Mouse (Mus musculus) gastrocnemius, postnatal 14 days (tissue): ENCODE measurements around the gene Mpdz. TPM values are rescaled to one million over a fixed set of nuclear protein-coding genes. Genes with fewer than 3 reads are reported as not detected.

Source experiments
- DNase-seq: peaks from one replicate; pipeline ENCODE4 v3.0.0; 2021; ENCODE audit warnings: mixed read lengths
- intact Hi-C: fragments of 180-260 bp; cut with DNase I; formaldehyde crosslinking; loops from one replicate; pipeline ENCODE4 v1.15.1; 2025; ENCODE audit warnings: low total_unique reads
- total RNA-seq, 2 experiments: library from RNA; stranded (reverse); gene quantifications; 2 replicates each; pipeline ENCODE4 v1.2.3; 2021

The Mpdz gene
- total RNA-seq, 2 experiments from 2014 or later, result 34.9 to 46.6 TPM

DNA sequence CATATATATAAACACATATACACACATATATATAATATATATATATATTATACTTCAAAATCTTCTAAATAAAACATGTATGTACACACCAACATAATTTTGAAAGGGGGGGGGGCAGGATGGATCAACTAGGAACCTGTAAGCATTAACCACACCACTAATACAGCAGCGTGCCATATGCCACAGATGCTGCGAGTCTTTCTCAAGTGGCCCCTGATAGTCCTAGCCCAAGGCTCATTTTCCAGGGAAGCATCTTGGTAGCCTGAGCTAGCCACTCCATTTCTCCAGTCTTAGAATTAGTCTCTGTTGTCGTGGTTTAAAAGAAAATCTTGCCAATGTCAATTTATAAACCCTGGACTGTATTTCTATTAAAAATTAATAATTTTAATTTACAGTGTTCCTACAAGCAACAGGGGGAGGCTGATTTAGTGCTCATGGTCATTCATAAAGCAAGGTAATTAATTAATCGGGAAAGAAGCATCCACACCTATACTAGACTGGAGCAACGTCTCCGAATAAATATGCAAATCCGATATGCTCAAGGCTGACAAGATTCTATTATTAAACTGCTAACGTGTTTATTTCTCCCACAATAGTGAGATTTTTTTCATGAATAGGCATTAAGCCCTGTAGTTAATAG lies 27.8 kb downstream of the Mpdz start:
- intact Hi-C loops, result no loop called here
- no peak for DNase-seq

GRCm38 (mm10) chr4:81396883-81397282 lies 45.7 kb downstream of the Mpdz start:
- no peak for DNase-seq
- intact Hi-C loops, result no loop called here

GRCm38 (mm10) chr4:81392869-81393268 lies 49.7 kb downstream of the Mpdz start:
- DNase-seq, result no peak
- intact Hi-C loops, result no loop called here

GRCm38 (mm10) chr4:81389263-81389662 lies 53.4 kb downstream of the Mpdz start:
- no peak for DNase-seq
- intact Hi-C loops, result loop anchor here (10.0 kb wide), 1 partner anchor 86 kb away; no protein-coding TSS in a partner anchor

DNA sequence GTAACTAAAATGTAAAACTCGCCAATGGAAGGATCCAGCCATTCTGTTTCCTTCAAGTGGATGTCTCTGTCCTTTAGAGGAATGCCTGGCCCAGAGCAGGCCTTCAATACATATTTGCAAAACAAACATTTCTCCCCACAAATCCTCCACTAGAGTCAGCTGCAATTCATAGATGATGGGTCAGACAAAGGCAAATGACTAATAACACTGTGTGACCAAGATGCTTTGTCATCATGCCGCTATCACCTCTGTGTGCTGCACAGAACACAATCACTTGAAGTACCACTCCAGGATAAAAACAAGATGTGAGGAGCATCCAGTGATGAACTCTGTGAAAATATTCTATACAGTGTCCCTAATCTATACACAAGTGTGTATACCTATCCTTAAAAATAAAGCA lies 55.0 kb downstream of the Mpdz start:
- intact Hi-C loops, result loop anchor here (10.0 kb wide), 1 partner anchor 87 kb away; no protein-coding TSS in a partner anchor
- no peak for DNase-seq

GRCm38 (mm10) chr4:81372355-81372754 lies 70.3 kb downstream of the Mpdz start:
- intact Hi-C loops, result no loop called here
- DNase-seq, result no peak

DNA sequence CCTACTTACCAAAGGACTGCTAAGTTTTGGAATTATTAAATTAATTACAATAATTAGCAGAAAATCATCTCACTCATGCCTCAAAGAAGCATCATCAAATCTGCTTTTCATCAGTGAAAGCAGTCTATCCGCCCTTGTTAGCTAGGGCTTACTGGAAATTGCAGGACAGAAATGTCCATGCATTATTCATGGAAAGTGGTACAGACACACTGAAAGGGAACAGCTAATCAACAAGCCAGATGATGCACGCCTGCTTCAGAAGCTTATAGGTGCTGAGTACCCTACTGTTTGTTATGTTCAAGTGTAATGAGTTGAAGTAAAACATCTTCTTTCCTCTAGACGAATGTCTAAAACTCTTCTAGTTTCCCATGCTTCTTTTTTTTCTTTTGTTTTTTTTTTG lies 91.2 kb downstream of the Mpdz start:
- intact Hi-C loops, result no loop called here
- DNase-seq, result no peak

DNA sequence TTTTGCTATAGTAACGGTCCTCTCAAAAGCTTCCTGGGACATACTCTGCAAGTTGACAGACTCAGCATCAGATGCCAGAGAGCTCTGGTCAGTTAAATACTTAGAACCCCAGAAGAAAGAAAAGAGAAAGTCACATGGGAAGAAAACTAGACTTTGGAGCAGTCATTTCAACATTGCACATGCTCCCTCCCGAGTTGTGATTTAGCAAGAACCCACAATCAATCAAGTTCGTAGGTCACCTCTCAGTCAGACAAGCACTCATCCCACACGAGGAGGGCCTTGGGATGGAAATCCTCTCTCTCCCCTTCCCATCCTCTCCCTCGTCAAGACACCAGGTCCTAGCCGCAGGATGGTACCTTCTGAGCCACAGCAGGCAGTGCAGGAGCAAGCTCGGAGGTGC lies 94.0 kb downstream of the Mpdz start:
- no peak for DNase-seq
- intact Hi-C loops, result no loop called here

- DNase-seq, result no peak
- intact Hi-C loops, result no loop called here
Measured at GRCm38 (mm10) chr4:81345141-81345540, 97.5 kb downstream of the Mpdz start.

DNA sequence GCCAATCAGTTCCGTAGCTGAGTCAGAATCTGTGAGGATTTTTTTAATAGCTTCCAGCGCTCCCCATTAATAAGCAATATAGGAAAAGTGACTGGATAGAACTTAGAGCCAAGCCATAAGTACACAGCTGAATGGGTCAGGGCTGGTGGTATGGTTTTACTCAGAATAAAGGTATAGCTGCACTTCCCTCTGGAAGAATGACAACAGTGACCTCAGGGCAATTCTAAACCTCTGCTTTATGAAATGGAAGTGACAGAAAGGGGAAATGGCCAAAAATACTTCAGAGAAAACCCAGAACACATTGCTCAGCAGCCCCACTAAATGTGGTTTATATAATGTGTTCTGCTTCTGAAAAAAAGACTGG lies 109.0 kb downstream of the Mpdz start:
- intact Hi-C loops, result no loop called here
- DNase-seq, result no peak

- intact Hi-C loops, result no loop called here
- DNase-seq, result no peak
Measured at GRCm38 (mm10) chr4:81332901-81333627, 109.6 kb downstream of the Mpdz start.

DNA sequence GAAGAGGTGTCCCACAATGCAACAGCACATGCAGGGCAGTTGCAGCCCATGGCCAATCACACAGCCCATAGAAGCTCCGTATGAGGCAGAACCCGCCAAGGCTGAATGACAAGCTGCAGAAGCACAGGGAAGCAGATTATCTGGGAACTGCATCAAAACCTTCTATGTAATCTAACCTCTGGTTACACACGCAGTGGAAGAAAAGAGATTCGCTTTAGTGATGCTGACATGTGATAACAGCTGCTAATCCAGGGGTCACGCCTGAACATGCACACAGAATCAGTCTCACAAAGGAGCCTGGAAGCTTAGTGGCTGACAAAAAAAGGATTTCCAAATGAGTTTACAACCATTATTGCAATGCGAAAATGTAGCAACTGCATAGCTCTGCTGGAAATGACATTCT lies 110.2 kb downstream of the Mpdz start:
- no peak for DNase-seq
- intact Hi-C loops, result no loop called here

GRCm38 (mm10) chr4:81327694-81328093 lies 114.9 kb downstream of the Mpdz start:
- no peak for DNase-seq
- intact Hi-C loops, result no loop called here

- no peak for DNase-seq
- intact Hi-C loops, result no loop called here
Measured at GRCm38 (mm10) chr4:81323853-81324252, 118.8 kb downstream of the Mpdz start.

DNA sequence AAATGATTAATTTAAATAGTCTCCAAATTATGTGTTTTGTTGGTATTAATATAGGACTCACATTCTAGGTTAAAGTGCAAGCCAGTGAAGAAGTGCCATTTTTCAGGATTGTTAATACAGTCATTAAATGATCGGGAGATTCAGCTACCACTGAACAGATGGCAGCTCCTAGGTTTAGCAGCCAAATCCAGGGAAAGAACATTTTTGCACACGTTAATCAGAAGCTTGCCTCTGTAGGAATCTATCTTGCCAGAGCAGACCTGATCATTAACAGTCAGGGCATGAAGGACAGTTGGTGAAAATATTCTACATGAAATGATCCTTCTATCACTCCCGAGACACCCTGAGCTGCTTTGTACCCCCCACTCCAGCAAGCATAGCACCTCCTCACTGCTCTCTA lies 120.4 kb downstream of the Mpdz start:
- DNase-seq, result no peak
- intact Hi-C loops, result no loop called here

- no peak for DNase-seq
- intact Hi-C loops, result no loop called here
Measured at GRCm38 (mm10) chr4:81314618-81315017, 128.0 kb downstream of the Mpdz start.

DNA sequence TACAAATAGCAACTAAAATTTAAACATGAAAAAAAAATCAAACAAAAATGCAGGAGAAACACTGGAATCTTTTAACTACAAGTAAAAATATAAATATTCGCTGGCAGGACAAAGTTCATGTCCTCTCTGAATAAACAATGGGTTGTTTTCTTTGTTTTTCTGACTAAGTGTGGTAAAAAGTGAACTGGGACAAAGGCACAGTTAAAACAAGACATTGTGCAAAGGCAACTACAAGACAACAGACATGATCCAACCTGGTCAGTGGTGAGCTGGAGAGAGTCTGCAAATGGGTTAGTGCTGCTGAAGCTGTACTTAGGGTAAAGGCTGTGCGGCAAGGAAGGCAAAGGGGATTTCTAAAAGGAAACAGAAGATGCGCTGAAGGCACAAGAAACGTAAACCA lies 129.4 kb downstream of the Mpdz start:
- no peak for DNase-seq
- intact Hi-C loops, result no loop called here

GRCm38 (mm10) chr4:81310168-81310474 lies 132.5 kb downstream of the Mpdz start:
- peak; percentile 53 for DNase-seq
- intact Hi-C loops, result no loop called here

GRCm38 (mm10) chr4:81309473-81310167 lies 133.0 kb downstream of the Mpdz start:
- DNase-seq, result no peak
- intact Hi-C loops, result no loop called here

GRCm38 (mm10) chr4:81307596-81308265 lies 134.9 kb downstream of the Mpdz start:
- intact Hi-C loops, result no loop called here
- DNase-seq, result no peak
